Mouse (Mus musculus): ENCODE measurements around the gene Gdap2.

DNA sequence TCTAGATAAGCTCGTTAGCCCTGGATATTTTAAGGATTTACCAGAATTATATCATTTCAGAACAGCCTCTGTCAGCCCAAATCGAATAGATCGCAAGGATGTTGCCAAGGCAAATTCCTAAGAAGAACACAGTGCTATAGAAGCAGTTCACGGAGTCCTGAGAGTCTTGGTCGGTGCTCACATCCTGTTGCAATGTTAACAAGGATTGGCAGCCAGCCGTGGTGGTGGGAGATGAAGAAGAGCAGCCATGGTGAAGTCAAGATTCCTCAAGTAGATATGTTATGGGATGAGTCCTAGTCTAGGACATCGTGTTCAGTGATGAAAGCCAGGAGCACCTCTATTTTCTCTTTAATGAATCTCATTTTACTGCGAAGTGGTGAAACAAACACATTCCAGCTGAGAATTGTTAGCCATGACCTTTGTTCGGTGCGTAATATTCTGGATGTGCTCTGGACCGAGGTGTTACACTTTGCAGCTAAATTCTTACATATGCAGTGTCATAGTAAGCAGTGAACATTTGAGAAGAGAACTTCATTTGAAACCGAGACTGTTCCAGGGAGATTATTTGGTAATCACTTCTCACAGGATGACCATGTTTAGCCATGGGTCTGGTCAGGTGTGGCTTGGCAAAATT lies 63.3 kb downstream of the Gdap2 start:
- TF ChIP-seq CTCF (IDR thresholded peaks at IDR 0.05; ENCODE audit: low read depth), result no peak
- no peak for TF ChIP-seq EP300 (optimal IDR thresholded peaks at IDR 0.05)
